Mouse (Mus musculus): ENCODE results near the gene Ppp1ca. TPM values are rescaled to one million over a fixed set of nuclear protein-coding genes. Genes with fewer than 3 reads are reported as not detected.
A peak's percentile ranks its signal among the peaks of the same experiment; 100 is the strongest.

Gene Ppp1ca
- polyA plus RNA-seq, 1 experiment from 2014 or later = 684 TPM

GRCm38 (mm10) chr19:4211891-4212588, 20.2 kb downstream of the Ppp1ca start:
- Histone ChIP-seq H3K4me1 (peaks cover 42% of the 10 kb centered on the region), H3K4me2 (replicated peaks) (no peak overlapping the region), H3K9ac (peak overlapping the region; percentile 13; the same call in 1 of the 2 replicates), H3K9me3 (replicated peaks) (no peaks in the 10 kb centered on the region), H3K4me3 (no peak overlapping the region), H3K36me3 (no peaks in the 10 kb centered on the region), H3K27me3 (peaks cover 68% of the 10 kb centered on the region), H3K27ac (no peak overlapping the region)
- WGBS = 16% methylated on average over 4 of the region's 4 CpGs
- no peak for ATAC-seq (ENCODE audit: low FRiP score)

GRCm38 (mm10) chr19:4213524-4213974, 21.7 kb downstream of the Ppp1ca start:
- Histone ChIP-seq H3K4me3 (peak overlapping the region; percentile 63; the same call in 1 of the 2 replicates), H3K9ac (no peak overlapping the region), H3K9me3 (replicated peaks) (no peaks in the 10 kb centered on the region), H3K36me3 (no peaks in the 10 kb centered on the region), H3K4me1 (peaks cover 45% of the 10 kb centered on the region), H3K4me2 (replicated peaks) (peak overlapping the region; percentile 96), H3K27me3 (peaks cover 83% of the 10 kb centered on the region), H3K27ac (no peak overlapping the region)
- WGBS = 3% methylated on average over 9 of the region's 9 CpGs
- ATAC-seq (ENCODE audit: low FRiP score) = no peak

GRCm38 (mm10) chr19:4214071-4214770, 22.4 kb downstream of the Ppp1ca start, which contains the start of the genes Clcf1 and AC109138.7:
Gene Clcf1 (plus strand): TSS chr19:4214238.
Gene AC109138.7 (plus strand): TSS chr19:4214357.
- peak within 1 kb of the TSS; percentile 40; the same call in 1 of the 2 replicates for H3K27ac ChIP-seq
- peaks cover 79% of the 10 kb centered on the region for H3K27me3 ChIP-seq
- peak within 1 kb of the TSS; percentile 96 for H3K4me2 ChIP-seq (replicated peaks)
- H3K9ac ChIP-seq = peak within 1 kb of the TSS; percentile 78
- ATAC-seq (ENCODE audit: low FRiP score) = peak; percentile 42
- H3K4me3 ChIP-seq = peak within 1 kb of the TSS; percentile 63
- peaks cover 45% of the 10 kb centered on the region for H3K4me1 ChIP-seq
- under 1% methylated on average over 43 of the region's 49 CpGs for WGBS
- no peaks in the 10 kb centered on the region for H3K9me3 ChIP-seq (replicated peaks)
- no peaks in the 10 kb centered on the region for H3K36me3 ChIP-seq

- H3K4me2 ChIP-seq (replicated peaks) = peak overlapping the region; percentile 96
- H3K9ac ChIP-seq = peak overlapping the region; percentile 78
- WGBS = under 1% methylated on average over 55 of the region's 81 CpGs
- 0 out of 2 replicates have a peak overlapping the region, but pooled peaks have one; percentile 40 for H3K27ac ChIP-seq
- H3K36me3 ChIP-seq = no peaks in the 10 kb centered on the region
- peak overlapping the region; percentile 63 for H3K4me3 ChIP-seq
- peaks cover 79% of the 10 kb centered on the region for H3K27me3 ChIP-seq
- peaks cover 46% of the 10 kb centered on the region for H3K4me1 ChIP-seq
- peak; percentile 24 for ATAC-seq (ENCODE audit: low FRiP score)
- no peaks in the 10 kb centered on the region for H3K9me3 ChIP-seq (replicated peaks)
Measured at GRCm38 (mm10) chr19:4214771-4215450, 23.0 kb downstream of the Ppp1ca start.

DNA sequence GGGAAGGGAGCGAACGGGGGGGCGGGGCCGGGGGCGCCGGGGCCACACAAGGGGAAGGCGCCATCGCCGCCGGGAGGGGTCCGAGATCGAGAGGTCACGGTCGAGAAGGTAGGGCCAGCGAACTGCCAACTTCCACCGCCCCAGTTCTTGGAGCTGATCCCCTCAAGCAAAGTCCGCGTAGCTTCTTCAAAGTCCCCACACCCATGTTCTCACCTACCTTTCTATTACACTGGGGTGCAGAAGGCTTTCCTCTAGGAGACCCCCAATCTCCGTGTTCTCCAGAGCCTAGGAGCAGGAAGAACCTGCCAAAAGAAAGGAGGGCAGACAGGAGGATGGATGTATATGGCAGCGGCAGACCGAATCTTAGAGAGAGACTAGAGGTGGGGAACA, 23.6 kb downstream of the Ppp1ca start:
- H3K4me3 ChIP-seq = peak overlapping the region; percentile 63
- no peaks in the 10 kb centered on the region for H3K9me3 ChIP-seq (replicated peaks)
- 3% methylated on average over 14 of the region's 21 CpGs for WGBS
- peak overlapping the region; percentile 96 for H3K4me2 ChIP-seq (replicated peaks)
- no peak for ATAC-seq (ENCODE audit: low FRiP score)
- H3K36me3 ChIP-seq = no peaks in the 10 kb centered on the region
- peaks cover 50% of the 10 kb centered on the region for H3K4me1 ChIP-seq
- H3K27ac ChIP-seq = no peak overlapping the region
- H3K9ac ChIP-seq = peak overlapping the region; percentile 78
- peaks cover 84% of the 10 kb centered on the region for H3K27me3 ChIP-seq

DNA sequence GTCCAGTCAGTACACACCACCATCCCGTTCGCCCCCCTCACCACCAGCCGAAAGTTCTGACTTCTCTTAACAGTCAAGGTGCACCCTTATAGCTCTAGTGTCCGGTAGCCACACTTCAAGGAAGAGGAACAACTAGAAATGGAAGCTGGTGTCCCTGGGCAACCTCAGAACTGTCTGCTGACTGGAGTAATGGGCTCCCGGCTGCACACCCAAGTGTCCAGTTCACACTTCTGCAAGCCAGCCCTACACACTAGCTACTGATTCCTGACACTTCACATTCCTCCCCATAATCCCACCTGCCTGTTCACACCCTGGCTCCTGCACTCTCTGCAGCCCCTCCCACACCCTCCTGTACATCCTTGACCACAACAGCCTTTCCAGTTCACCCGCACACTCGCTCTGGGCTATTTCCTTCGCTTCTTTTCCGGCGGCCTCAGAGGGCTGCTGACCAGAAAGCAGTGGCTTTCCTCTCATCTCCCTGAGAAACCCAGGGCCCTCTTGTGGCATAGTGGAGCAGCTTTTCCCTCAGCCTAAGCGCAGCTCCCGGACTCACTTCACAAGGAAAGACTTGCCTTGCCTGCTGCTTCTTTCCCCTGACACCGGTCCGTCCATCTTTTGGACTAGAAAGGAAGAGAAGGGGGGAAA, 24.3 kb downstream of the Ppp1ca start:
- no peak overlapping the region for H3K9ac ChIP-seq
- no peaks in the 10 kb centered on the region for H3K9me3 ChIP-seq (replicated peaks)
- H3K4me2 ChIP-seq (replicated peaks) = peak overlapping the region; percentile 34
- peaks cover 84% of the 10 kb centered on the region for H3K27me3 ChIP-seq
- H3K4me3 ChIP-seq = no peak overlapping the region
- peaks cover 57% of the 10 kb centered on the region for H3K4me1 ChIP-seq
- H3K27ac ChIP-seq = no peak overlapping the region
- H3K36me3 ChIP-seq = no peaks in the 10 kb centered on the region
- WGBS = 24% methylated on average over 14 of the region's 14 CpGs
- ATAC-seq (ENCODE audit: low FRiP score) = no peak

GRCm38 (mm10) chr19:4217140-4217539, 25.3 kb downstream of the Ppp1ca start:
- Histone ChIP-seq H3K36me3 (no peaks in the 10 kb centered on the region), H3K4me2 (replicated peaks) (0 out of 2 replicates have a peak overlapping the region, but pooled peaks have one; percentile 0), H3K27ac (no peak overlapping the region), H3K9me3 (replicated peaks) (no peaks in the 10 kb centered on the region), H3K27me3 (peaks cover 82% of the 10 kb centered on the region), H3K4me3 (no peak overlapping the region), H3K4me1 (peaks cover 55% of the 10 kb centered on the region), H3K9ac (no peak overlapping the region)
- ATAC-seq (ENCODE audit: low FRiP score) = no peak
- 4% methylated on average over 5 of the region's 5 CpGs for WGBS

- no peak overlapping the region for H3K27ac ChIP-seq
- no peak overlapping the region for H3K4me2 ChIP-seq (replicated peaks)
- peaks cover 77% of the 10 kb centered on the region for H3K27me3 ChIP-seq
- H3K9ac ChIP-seq = no peak overlapping the region
- H3K9me3 ChIP-seq (replicated peaks) = no peaks in the 10 kb centered on the region
- ATAC-seq (ENCODE audit: low FRiP score) = no peak
- WGBS = 51% methylated on average over 3 of the region's 3 CpGs
- H3K36me3 ChIP-seq = no peaks in the 10 kb centered on the region
- peaks cover 48% of the 10 kb centered on the region for H3K4me1 ChIP-seq
- no peak overlapping the region for H3K4me3 ChIP-seq
Measured at GRCm38 (mm10) chr19:4217855-4218254, 26.0 kb downstream of the Ppp1ca start.

GRCm38 (mm10) chr19:4218293-4218692, 26.4 kb downstream of the Ppp1ca start:
- no peaks in the 10 kb centered on the region for H3K36me3 ChIP-seq
- no peak overlapping the region for H3K27ac ChIP-seq
- no peaks in the 10 kb centered on the region for H3K9me3 ChIP-seq (replicated peaks)
- no peak overlapping the region for H3K4me3 ChIP-seq
- no peak overlapping the region for H3K9ac ChIP-seq
- 87% methylated on average over 10 of the region's 11 CpGs for WGBS
- no peak for ATAC-seq (ENCODE audit: low FRiP score)
- H3K27me3 ChIP-seq = peaks cover 73% of the 10 kb centered on the region
- no peak overlapping the region for H3K4me2 ChIP-seq (replicated peaks)
- peaks cover 45% of the 10 kb centered on the region for H3K4me1 ChIP-seq

- Histone ChIP-seq H3K4me3 (no peak overlapping the region), H3K4me2 (replicated peaks) (no peak overlapping the region), H3K36me3 (no peaks in the 10 kb centered on the region), H3K9ac (no peak overlapping the region), H3K27ac (no peak overlapping the region), H3K27me3 (peaks cover 68% of the 10 kb centered on the region), H3K9me3 (replicated peaks) (no peaks in the 10 kb centered on the region), H3K4me1 (peaks cover 40% of the 10 kb centered on the region)
- WGBS = 79% methylated on average over 1 of the region's 1 CpGs
- no peak for ATAC-seq (ENCODE audit: low FRiP score)
Measured at GRCm38 (mm10) chr19:4218784-4219183, 26.9 kb downstream of the Ppp1ca start.

DNA sequence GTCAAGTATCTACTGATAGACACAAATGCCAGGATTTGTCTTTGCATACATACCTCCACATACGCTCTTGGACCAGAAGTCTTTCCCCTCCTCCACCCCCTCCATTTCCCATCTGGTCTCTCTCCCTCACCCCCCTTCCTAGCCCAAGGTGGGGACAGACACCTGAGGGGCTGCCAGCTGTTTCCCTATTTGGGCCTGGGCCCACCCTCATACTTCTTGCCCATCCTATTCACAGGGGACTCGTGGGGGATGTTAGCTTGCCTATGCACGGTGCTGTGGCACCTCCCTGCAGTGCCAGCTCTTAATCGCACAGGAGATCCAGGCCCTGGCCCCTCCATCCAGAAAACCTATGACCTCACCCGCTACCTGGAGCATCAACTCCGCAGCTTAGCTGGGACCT, 28.1 kb downstream of the Ppp1ca start:
- Histone ChIP-seq H3K36me3 (no peaks in the 10 kb centered on the region), H3K27ac (no peak overlapping the region), H3K4me2 (replicated peaks) (no peak overlapping the region), H3K27me3 (peaks cover 56% of the 10 kb centered on the region), H3K4me1 (peaks cover 29% of the 10 kb centered on the region), H3K9me3 (replicated peaks) (no peaks in the 10 kb centered on the region), H3K4me3 (no peak overlapping the region), H3K9ac (no peak overlapping the region)
- 88% methylated on average over 6 of the region's 6 CpGs for WGBS
- ATAC-seq (ENCODE audit: low FRiP score) = no peak

GRCm38 (mm10) chr19:4220416-4220815, 28.6 kb downstream of the Ppp1ca start:
- no peaks in the 10 kb centered on the region for H3K36me3 ChIP-seq
- peaks cover 52% of the 10 kb centered on the region for H3K27me3 ChIP-seq
- no peak overlapping the region for H3K27ac ChIP-seq
- H3K4me1 ChIP-seq = peaks cover 24% of the 10 kb centered on the region
- H3K9me3 ChIP-seq (replicated peaks) = no peaks in the 10 kb centered on the region
- no peak for ATAC-seq (ENCODE audit: low FRiP score)
- no peak overlapping the region for H3K4me3 ChIP-seq
- no peak overlapping the region for H3K9ac ChIP-seq
- WGBS = 57% methylated on average over 4 of the region's 4 CpGs
- H3K4me2 ChIP-seq (replicated peaks) = no peak overlapping the region

All from hindbrain, embryonic 12.5 days (tissue).